Mouse (Mus musculus): ENCODE data around the gene Nim1k.
"Not testable (repeated sequence)": the region's sequence is repeated elsewhere in the genome, so short reads cannot be mapped to it uniquely, and the experiment has no call there.

Gene Nim1k

DNA sequence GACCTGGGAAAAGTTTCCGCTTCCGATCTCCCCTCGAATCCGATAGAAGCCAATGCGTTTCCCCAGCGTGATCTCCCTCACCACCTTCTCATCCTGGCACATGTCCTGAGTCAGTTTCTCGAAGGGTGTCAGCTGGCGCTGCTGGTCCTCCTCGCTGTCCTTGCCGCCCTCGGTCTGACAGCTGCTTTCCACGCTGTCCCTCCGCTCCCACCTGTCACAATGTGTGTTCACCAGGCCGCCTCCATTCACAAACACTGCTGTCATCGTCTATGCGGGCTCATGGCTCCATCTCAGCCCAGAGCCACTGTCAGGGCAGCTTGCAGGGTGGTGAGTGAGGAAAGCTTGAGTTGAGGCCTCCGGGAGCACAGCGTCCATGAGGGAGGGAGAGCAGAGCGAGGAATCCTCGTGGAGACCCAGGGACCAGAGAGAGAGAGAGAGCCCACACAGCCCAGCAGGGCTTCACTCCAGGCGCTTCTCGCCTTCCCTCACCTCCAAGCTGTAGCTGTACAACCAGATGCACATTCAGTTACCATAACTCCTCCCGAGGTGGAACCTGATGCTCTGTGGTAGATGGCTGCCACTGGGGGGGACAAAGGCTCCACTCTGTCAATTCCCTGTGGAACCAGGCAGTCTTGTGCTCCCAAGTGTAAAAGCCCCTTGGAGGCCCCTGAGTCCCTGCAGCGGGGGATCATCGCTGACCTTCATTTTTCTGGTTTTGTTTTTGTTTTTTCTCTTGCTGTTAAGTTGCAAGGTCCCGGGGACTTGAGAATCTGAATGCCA lies 27.9 kb downstream of the Nim1k start:
- no peak for DNase-seq (ENCODE audit: low spot score in 2 of 2)

DNA sequence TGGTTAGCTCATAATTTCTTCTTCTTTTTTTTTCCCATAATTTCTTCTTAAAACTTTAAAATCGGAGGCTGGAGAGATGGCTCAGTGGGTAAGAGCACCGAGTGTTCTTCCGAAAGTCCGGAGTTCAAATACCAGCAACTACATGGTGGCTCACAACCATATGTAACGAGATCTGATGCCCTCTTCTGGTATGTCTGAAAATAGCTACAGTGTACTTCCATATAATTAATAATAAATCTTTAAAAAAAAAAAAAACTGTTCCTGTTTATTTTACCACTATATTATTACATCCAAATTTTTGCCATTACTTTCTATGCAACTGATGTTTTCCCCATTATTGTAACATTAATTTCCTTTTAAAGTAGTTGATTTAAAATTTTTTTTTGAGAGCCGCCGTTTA lies 31.1 kb downstream of the Nim1k start:
- DNase-seq (ENCODE audit: low spot score in 2 of 2) = no peak

DNA sequence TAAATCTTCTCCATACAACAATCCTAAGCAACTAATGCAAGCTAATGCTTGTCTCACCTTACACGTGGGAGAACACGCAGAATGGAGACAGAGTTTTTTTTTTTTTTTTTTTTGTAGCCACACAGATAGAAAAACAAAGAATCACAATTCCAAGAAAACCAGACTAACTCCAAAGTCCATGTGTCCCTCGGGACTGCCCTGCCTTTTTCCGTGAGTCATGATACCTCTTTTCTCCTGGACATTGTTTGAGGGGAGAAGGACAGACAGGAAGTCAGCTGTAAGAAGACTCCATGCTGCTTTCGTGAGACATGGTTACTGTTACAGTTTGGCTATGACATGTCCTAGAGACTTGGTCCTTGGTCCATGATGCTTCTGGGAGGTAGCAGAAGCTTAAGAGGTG lies 32.3 kb downstream of the Nim1k start:
- DNase-seq (ENCODE audit: low spot score in 2 of 2) = no peak

DNA sequence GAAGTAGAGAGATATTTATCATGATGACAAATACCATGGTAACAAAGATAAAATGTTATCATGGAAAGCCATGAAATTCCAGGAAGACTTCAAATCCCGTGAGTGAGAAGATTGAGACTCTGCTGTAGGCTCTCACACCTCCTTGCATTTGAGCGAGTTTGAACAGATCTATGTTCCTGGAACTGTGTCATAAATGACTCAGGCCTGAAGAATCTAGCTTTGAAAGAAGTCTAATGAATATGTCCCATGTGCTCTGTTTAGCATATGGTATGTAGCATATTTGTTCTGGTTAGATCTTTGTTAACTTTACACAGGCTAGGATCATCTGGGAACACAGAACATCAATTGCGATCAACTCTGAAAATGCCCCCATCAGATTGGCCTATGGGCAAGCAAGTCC lies 33.2 kb downstream of the Nim1k start:
- no peak for DNase-seq (ENCODE audit: low spot score in 2 of 2)

DNA sequence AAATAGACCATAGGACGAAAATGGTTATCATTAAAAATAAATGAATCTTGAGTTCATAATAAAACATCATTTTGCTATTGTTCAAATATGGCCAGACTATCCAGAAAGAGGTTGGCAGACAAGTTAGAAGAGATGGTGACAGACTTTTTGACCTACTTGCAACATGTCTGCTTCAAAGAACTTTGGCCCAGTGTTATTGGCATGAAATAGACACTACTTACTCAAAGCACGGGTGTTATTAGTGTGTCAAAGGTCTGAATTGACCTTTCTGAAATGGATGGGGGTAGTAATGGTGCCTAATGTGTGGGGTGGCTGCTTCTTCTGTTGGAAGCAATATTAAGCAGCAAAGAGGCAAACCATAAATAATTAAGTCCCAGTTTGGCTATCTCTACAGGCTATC lies 39.6 kb downstream of the Nim1k start:
- DNase-seq (ENCODE audit: low spot score in 2 of 2) = no peak

DNA sequence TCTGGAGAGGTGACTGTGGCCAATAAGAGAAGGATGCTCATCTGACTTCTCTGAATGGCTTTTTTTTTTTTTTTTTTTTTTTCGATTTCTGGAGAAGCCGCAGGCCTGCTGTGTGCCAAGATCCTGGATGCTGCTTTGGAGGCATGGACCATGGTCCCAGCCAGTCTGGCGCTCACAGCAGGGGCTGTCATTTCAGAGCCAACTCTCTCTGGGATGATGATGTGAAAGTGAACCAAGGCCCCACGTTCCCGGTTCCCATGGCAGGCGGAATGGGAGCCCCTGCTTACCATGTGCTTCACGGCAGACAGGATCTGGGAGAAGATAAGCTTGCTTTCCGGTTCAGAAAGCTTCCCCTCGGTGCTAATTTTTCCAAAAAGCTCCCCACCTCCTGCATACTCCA lies 41.9 kb downstream of the Nim1k start:
- no peak for DNase-seq (ENCODE audit: low spot score in 2 of 2)

DNA sequence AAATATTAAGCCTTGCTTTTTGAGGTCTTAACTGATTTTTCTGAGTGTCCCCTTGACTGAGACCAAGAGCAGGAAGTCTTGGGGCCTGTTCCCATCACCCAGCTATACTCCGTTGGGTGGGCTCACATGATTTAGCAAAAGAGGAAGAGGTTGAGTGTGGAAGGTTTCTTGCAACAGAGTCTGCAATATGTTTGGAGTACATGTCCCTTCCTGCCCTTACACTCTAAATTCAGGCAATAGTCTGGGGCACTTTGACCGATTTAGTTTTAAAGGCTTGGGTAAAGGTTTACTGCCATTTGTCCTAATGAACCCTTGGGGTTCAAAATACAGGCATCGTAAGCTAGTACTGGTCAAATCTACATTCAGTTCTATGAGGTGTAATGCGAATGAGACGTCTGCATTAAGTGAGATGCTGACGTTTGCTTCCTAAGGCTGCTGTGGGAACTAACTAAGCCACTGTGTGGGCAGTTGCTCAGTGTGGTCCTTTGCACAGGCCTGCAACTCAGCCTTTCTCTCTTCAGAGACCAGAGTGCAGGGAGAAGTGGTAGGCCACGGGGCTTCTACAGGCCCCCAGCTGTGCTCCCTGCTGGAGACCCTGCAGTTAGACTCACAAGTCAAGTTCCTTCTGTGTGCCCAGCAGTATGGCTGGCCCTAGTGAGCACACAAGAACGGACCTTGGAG lies 42.4 kb downstream of the Nim1k start:
- DNase-seq (ENCODE audit: low spot score in 2 of 2) = no peak

DNA sequence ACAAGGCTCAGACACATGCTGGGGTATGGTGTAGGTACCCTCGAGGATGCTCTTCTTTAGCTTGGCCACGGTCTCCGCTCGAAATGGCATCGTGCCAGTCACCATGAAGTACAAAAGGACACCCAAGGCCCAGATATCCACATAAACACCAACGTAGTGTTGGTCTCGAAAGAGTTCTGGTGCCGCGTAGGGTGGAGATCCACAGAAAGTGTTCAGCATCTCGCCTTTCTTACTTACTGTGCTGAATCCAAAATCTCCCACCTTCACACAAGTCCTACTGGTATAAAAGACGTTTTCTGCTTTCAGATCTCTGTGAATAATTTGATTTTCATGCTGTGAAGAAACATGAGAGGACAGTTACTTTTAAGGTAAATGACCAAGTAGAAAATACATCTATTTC lies 43.2 kb downstream of the Nim1k start:
- no peak for DNase-seq (ENCODE audit: low spot score in 2 of 2)

DNA sequence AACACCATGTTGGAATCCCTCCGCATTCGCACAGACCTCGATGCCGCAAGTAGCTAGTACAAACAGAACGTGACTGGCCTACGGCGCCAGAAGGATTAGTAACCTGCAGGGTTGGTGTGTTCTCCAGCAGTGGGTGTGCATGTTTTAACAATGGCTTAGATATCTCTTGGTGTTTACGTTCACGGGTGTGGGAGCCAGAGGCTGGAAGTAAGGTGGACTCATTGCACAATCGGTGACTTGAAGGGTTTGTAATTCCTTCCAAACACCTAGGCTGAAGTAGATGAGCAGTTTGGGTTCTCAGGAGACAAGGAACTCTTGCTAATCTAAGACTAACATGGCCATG lies 45.4 kb downstream of the Nim1k start:
- DNase-seq (ENCODE audit: low spot score in 2 of 2) = no peak

DNA sequence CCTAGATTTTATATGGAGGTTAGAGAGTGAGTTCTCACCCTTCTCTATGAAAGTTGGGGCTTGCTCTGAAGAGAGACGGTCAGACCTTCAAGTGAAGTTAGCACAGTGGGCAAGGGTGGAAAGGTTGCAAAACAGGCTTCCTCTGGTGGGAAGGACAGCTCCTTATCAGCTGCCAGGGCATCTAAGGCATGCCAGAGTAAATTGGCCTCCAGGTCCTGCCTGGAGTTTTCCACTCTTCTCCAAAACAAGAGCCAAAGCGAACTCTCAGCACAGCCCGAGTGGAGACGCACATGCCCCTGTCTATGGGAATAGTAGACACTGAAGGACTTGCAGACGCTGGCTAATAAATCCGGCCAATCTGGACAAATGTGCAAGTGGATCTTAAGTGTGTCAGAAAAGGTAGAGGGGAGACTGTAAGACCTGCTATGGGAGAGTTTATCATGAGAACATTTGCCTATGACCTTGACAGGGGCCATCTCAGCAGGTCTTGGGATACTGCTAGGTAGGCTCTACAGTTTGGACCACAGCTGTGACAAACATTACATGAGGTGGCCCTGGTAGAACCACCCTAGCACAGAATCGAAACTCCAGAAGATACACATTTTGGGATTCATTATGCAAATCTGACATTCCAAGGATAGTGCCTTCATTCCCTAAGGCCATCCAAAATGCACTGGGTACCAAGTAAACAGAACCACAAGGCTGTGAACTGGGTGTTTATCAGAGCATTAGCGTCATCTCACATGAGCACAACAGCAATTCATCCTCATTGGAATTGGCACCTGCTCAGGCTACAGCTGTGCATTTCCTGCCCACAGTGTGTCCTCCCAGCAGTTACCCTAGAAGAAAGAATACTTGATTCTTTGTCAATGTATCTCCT lies 46.1 kb downstream of the Nim1k start:
- DNase-seq (ENCODE audit: low spot score in 2 of 2) = no peak

DNA sequence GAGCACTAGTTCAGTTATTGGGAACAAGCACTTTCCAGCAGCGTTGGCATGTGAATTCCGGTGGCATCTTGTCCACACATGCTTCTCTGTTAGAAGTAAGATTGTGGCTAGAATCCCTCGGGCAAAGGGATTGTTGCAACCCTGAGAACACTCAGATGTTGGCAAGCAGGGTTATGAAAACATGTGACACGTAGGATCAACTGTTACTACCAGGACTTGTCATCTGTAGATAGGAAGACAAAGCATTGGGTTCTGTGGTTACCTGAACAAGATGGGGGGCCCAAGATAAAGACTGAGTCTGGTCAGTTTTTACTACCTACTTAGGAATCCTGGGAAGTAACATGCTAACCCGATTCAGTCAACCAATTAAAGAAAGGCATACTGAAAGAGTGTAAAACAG lies 46.7 kb downstream of the Nim1k start:
- no peak for DNase-seq (ENCODE audit: low spot score in 2 of 2)

DNA sequence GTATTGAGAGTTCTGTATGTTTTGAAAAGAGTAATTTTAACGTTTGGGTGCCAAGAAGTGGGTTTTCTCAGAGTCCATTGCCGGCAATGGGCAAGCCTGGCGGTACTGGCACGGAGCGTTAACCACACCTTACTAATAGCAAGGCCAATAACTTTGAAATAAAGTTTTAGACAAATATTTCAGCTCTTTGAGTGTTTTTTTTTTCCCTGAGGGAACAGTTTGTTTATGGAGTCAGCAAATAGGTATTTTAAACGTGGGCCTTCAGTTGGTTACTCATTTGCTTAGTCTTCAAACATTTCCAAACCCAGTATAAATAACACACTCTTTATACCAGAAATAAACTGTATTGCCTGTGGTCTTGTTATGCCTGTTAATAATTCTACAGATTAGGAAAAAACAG lies 47.8 kb downstream of the Nim1k start:
- no peak for DNase-seq (ENCODE audit: low spot score in 2 of 2)

DNA sequence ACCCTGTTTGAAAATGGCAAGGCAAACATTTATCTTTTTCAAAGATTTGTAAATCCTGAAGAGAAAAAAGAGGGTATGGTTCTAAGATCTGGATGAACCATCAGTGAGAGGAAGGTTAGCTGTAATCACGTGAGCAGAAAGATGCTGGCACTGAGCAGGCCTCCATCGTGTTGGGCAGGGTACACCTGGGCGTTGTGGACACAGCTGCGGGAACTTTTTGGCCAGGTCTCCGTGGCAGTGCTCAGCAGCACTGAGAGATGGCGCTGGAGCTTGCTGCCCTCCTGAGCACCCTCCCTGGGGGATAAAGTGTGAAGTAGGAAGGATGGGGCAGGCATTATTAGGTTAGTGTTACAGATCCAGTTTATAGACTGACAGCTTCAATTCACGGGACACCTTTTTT lies 48.7 kb downstream of the Nim1k start:
- no peak for DNase-seq (ENCODE audit: low spot score in 2 of 2)

DNA sequence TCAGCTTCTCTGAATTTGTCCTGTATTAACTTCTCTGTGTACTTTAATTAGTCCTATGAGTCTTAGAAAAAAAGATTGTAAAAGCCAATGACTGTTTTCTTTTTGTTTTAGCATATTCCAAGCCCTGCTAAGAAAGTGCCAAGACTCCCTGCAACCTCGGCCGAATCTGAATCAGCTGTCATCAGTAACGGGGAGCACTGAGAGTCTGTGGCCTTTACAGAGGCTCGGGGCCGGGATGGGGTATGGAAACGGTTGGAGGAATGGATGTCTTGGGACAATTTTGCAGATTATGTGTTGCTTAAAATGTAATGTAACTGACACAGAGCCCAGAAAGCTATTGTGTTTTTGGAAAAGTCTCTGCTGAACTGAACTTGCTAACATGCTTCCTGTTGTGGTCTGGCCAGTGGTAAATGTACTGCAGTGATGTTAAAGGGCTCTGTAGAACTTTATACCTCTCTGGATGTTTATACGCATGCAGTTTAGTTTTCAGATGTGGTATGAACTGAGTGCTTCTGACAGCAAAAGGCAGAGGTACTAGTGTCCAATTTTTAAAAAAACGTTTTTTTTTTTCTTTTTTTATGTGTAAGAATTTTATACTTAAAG lies 49.3 kb downstream of the Nim1k start:
- DNase-seq (ENCODE audit: low spot score in 2 of 2) = not testable (repeated sequence)

DNA sequence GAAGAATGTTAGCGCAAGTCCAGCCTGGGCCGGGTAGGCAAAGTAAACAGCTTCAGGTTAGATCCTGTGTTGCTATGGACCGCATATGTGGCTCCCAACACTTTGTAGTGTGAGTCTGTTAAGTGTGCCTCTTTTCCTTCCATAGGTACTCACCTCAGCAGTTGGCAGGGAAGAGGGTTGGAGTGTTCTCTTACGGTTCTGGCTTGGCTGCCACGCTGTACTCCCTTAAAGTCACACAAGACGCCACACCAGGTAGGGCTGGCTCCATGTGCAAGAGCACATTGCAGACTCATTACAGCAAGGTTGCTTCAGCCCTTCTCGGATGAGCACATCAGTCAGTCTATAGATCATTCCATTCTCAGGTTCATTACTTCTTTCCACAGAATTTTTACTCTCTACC lies 51.4 kb downstream of the Nim1k start:
- no peak for DNase-seq (ENCODE audit: low spot score in 2 of 2)

DNA sequence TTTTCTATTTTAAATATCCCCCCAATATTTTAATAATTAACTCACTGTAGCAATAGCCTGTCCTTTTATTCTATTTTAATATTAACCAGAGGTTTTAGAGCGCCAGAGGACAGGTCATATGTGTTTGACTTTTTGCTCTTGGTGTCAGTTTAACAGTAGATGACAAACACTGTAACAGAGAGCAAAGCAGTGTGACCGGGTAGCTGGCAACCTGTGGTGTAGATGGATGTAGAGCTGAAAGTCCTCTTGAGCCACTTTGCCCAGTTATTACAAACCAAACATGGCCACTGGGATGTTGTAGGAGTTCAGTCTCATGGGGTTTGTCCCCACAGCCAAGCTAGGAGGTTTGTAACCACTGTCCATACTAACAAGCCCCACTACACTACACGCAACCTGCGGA lies 57.2 kb downstream of the Nim1k start:
- DNase-seq (ENCODE audit: low spot score in 2 of 2) = no peak

DNA sequence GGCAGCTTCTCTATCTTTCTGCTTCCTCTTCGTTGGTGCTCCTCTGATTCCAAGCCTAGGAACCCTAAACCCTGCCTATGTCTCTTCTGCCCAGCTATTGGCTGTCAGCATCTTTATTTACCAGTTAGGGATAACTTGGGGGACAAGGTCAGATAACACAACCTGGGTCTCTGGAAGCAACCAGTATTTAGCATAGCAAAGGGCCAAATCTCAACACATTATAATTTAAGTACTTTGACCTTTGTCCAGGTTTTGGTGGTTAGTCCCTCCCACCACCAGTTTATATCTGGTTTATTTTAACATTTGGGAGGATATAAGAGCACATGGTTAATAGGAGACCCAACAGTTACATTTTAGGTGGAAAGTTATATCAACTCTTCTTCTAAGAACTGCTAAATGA lies 59.2 kb downstream of the Nim1k start:
- no peak for DNase-seq (ENCODE audit: low spot score in 2 of 2)

DNA sequence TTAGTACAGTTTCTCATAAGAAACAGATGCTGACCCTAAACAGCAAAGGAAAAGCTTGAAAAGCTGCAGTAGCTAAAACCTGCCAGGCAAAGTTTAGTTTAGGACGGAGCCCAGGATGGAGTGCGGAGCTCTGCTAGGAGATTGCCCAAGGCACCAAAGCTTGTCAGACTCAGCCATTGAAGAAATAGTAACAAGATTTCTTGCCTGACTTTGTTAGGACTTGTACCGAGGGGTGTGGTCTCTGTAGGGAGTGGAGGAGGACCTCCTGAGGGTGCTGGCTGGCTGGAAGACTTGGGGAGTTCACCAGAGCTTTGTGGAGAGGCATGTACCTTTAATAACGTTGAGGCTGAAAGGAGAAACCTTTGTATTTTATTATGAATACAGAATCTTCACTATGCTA lies 60.0 kb downstream of the Nim1k start:
- no peak for DNase-seq (ENCODE audit: low spot score in 2 of 2)

DNA sequence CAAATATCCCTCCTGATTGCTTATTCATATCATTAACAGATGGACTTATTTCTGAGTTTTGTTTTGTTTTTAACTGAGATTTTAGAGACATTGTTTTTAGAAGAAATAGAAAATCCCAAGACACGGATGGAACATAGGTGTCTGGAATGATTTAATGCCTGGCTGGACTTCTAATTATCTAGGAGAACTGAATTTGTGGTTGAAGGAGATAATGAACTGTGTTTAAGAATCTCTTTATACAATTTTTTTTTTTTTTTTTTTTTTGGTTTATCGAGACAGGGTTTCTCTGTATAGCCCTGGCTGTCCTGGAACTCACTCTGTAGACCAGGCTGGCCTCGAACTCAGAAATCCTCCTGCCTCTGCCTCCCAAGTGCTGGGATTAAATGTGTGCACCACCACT lies 63.7 kb downstream of the Nim1k start:
- DNase-seq (ENCODE audit: low spot score in 2 of 2) = not testable (repeated sequence)

DNA sequence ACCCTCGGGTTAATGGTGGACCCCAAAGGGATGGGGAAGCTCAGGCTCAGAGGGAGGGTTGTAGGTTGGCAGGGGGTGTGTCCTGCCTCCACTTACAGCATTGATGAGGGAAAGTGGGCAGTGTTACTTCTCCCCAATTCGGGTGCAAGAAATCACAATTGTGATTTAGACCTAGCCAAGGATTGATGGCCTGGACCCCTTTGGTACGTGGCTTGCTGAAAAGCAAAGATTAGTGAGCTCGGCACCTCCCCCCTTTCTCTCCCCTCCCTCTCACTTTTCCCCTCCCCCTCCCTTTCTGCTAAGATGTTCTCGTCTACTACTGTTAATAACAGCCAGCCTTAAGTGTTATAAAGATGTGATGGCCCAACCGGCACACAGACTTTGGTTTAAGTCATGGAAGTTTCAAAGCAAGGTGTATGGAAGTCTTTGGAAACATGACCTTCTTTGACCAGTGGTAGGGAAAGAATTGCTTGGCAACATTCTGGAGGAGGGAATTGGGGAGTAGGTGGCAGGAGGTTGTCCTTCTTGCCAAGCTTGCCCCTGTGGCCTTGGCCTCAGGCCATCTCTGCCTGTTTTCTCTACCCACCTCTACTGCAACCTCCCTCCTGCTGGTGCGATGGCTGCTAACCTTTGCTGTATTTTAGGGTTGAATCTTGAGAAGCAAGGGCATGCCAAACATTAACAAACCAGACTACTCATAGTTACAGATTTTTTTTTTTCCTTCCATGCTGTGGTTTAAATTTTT lies 64.6 kb downstream of the Nim1k start:
- no peak for DNase-seq (ENCODE audit: low spot score in 2 of 2)

DNA sequence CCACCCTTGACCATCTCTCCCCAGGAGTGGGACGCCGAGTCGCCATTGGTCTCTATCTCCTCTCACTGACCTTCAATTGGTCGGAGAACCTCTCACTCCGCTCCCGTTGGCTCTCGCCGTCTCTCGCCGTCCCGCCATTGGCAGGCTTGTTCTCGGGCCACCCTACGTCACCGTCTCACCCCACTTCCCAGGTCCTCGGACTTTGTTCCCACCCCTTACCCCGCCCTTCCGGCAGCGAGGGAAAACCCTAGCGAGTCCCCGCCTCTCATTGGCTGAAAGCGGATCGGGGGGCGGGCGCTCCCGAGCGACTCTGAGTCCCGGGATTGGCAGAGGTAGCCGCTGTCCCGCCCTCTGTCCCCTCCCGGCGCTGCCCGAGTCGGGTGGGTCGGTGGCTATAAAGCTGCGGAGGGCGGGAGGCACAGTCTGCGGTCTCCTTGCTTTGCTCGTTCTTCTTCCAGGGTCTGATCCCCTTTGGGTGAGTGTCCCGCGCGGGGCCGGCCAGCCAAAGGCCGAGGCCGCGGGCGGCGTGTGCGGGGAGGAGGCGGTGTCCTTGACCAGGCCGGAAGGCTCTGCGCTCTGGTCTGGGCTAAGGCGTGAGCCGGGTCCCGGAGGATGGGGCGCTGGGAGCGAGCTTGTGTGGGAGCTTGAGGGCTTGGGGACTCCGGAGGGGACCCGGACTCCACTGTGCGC lies 65.5 kb downstream of the Nim1k start, which contains the start of gene Hmgcs1:
TSS of gene Hmgcs1 (plus strand) at position 341 of the 690 bp plus-strand sequence.
- peak; percentile 99 for DNase-seq (ENCODE audit: low spot score in 2 of 2)

All from urinary bladder, postnatal 4 days (tissue).